Mouse (Mus musculus): ENCODE measurements around the gene Appbp2.

- TF ChIP-seq CTCF (conservative IDR thresholded peaks at IDR 0.05; ENCODE audit: low read length): no peak
- TF ChIP-seq NANOG (IDR thresholded peaks at IDR 0.05; ENCODE audit: borderline replicate concordance, low read length): no peak
- TF ChIP-seq POU5F1 (IDR thresholded peaks at IDR 0.05; ENCODE audit: borderline replicate concordance, low read length): no peak
Measured at GRCm38 (mm10) chr11:85170833-85171232, 64.1 kb downstream of the Appbp2 start.

Measured in E14TG2a.4 (cell line).